Mouse (Mus musculus): ENCODE results near the gene Cog6. TPM values are rescaled to one million over a fixed set of nuclear protein-coding genes. Genes with fewer than 3 reads are reported as not detected.

Cog6 gene
- total RNA-seq, 2 experiments from 2014 or later, result 32.0 to 35.9 TPM

Other genes with a start within 250 kb of the Cog6 start
- gene Lhfp, start 24.3 kb upstream of the Cog6 start, total RNA-seq (2021), result 10 to 100 TPM; 18.6 to 21.1 TPM